Mouse (Mus musculus): ENCODE results near the gene Pnkp.

The Pnkp gene

GRCm38 (mm10) chr7:44896499-44896898, 39.6 kb downstream of the Pnkp start:
- no peak for DNase-seq (ENCODE audit: extremely low read depth, insufficient read length, low spot score)

- DNase-seq (ENCODE audit: extremely low read depth, insufficient read length, low spot score) = peak; percentile 44
Measured at GRCm38 (mm10) chr7:44898607-44899006, 41.7 kb downstream of the Pnkp start.

GRCm38 (mm10) chr7:44900632-44901031, 43.7 kb downstream of the Pnkp start:
- no peak for DNase-seq (ENCODE audit: extremely low read depth, insufficient read length, low spot score)

- DNase-seq (ENCODE audit: extremely low read depth, insufficient read length, low spot score) = peak; percentile 41
Measured at GRCm38 (mm10) chr7:44901230-44901722, 44.3 kb downstream of the Pnkp start.

GRCm38 (mm10) chr7:44905430-44905829, 48.5 kb downstream of the Pnkp start:
- no peak for DNase-seq (ENCODE audit: extremely low read depth, insufficient read length, low spot score)

- DNase-seq (ENCODE audit: extremely low read depth, insufficient read length, low spot score) = peak; percentile 81
Measured at GRCm38 (mm10) chr7:44908706-44909476, 52.0 kb downstream of the Pnkp start.
